Mouse (Mus musculus): ENCODE data around the gene Gm47996. TPM values are rescaled to one million over a fixed set of nuclear protein-coding genes. Genes with fewer than 3 reads are reported as not detected.

The Gm47996 gene
- polyA plus RNA-seq, 1 experiment from 2014 or later = not detected

GRCm38 (mm10) chr1:151233756-151234155 lies 23.8 kb downstream of the Gm47996 start:
- Histone ChIP-seq H3K27ac (replicated peaks; ENCODE audit: low read depth, low read length) (no peak overlapping the region), H3K36me3 (ENCODE audit: control insufficient read depth, insufficient read depth, low read length) (no peaks in the 10 kb centered on the region), H3K9me3 (ENCODE audit: control insufficient read depth, low read length) (no peaks in the 10 kb centered on the region), H3K9ac (replicated peaks; ENCODE audit: low read length) (no peak overlapping the region), H3K27me3 (ENCODE audit: control insufficient read depth, insufficient read depth, low read length) (no peaks in the 10 kb centered on the region), H3K4me2 (ENCODE audit: low read length) (no peak overlapping the region), H3K4me3 (replicated peaks; ENCODE audit: low read depth, low read length) (no peak overlapping the region), H3K4me1 (ENCODE audit: control insufficient read depth, insufficient read depth, low read length) (no peaks in the 10 kb centered on the region)
- WGBS = 86% methylated on average over 3 of the region's 3 CpGs
- DNase-seq = no peak
- ATAC-seq (ENCODE audit: low FRiP score, low TSS enrichment) = no peak

- 3% methylated on average over 2 of the region's 2 CpGs for WGBS
- Histone ChIP-seq H3K4me1 (ENCODE audit: control insufficient read depth, insufficient read depth, low read length) (no peaks in the 10 kb centered on the region), H3K27ac (replicated peaks; ENCODE audit: low read depth, low read length) (no peak overlapping the region), H3K9ac (replicated peaks; ENCODE audit: low read length) (no peak overlapping the region), H3K27me3 (ENCODE audit: control insufficient read depth, insufficient read depth, low read length) (no peaks in the 10 kb centered on the region), H3K36me3 (ENCODE audit: control insufficient read depth, insufficient read depth, low read length) (no peaks in the 10 kb centered on the region), H3K4me2 (ENCODE audit: low read length) (no peak overlapping the region), H3K4me3 (replicated peaks; ENCODE audit: low read depth, low read length) (no peak overlapping the region), H3K9me3 (ENCODE audit: control insufficient read depth, low read length) (peaks cover 4% of the 10 kb centered on the region)
- no peak for DNase-seq
- ATAC-seq (ENCODE audit: low FRiP score, low TSS enrichment) = no peak
Observed at GRCm38 (mm10) chr1:151235574-151235973, 25.6 kb downstream of the Gm47996 start.

- DNase-seq (no peak), ATAC-seq (ENCODE audit: low FRiP score, low TSS enrichment) (no peak; the same call in 1 of the 2 replicates)
- WGBS = 84% methylated on average over 13 of the region's 13 CpGs
Observed at GRCm38 (mm10) chr1:151236141-151236930, 26.4 kb downstream of the Gm47996 start.

GRCm38 (mm10) chr1:151237780-151238179 lies 27.8 kb downstream of the Gm47996 start:
- Histone ChIP-seq H3K4me2 (ENCODE audit: low read length) (no peak overlapping the region), H3K4me1 (ENCODE audit: control insufficient read depth, insufficient read depth, low read length) (no peaks in the 10 kb centered on the region), H3K27ac (replicated peaks; ENCODE audit: low read depth, low read length) (no peak overlapping the region), H3K9ac (replicated peaks; ENCODE audit: low read length) (no peak overlapping the region), H3K36me3 (ENCODE audit: control insufficient read depth, insufficient read depth, low read length) (no peaks in the 10 kb centered on the region), H3K27me3 (ENCODE audit: control insufficient read depth, insufficient read depth, low read length) (no peaks in the 10 kb centered on the region), H3K9me3 (ENCODE audit: control insufficient read depth, low read length) (peaks cover 7% of the 10 kb centered on the region), H3K4me3 (replicated peaks; ENCODE audit: low read depth, low read length) (no peak overlapping the region)
- WGBS = 96% methylated on average over 3 of the region's 3 CpGs
- DNase-seq (no peak), ATAC-seq (ENCODE audit: low FRiP score, low TSS enrichment) (no peak)

More at GRCm38 (mm10) chr1:151236141-151236930, 26.4 kb downstream of the Gm47996 start:
- H3K36me3 ChIP-seq (ENCODE audit: control insufficient read depth, insufficient read depth, low read length) = no peaks in the 10 kb centered on the region
- H3K4me2 ChIP-seq (ENCODE audit: low read length) = no peak overlapping the region
- peaks cover 7% of the 10 kb centered on the region for H3K9me3 ChIP-seq (ENCODE audit: control insufficient read depth, low read length)
- H3K4me3 ChIP-seq (replicated peaks; ENCODE audit: low read depth, low read length) = no peak overlapping the region
- no peak overlapping the region for H3K9ac ChIP-seq (replicated peaks; ENCODE audit: low read length)
- no peak overlapping the region for H3K27ac ChIP-seq (replicated peaks; ENCODE audit: low read depth, low read length)
- H3K4me1 ChIP-seq (ENCODE audit: control insufficient read depth, insufficient read depth, low read length) = no peaks in the 10 kb centered on the region
- H3K27me3 ChIP-seq (ENCODE audit: control insufficient read depth, insufficient read depth, low read length) = no peaks in the 10 kb centered on the region

GRCm38 (mm10) chr1:151243332-151243731 lies 33.4 kb downstream of the Gm47996 start:
- ATAC-seq (ENCODE audit: low FRiP score, low TSS enrichment) = no peak
- H3K9me3 ChIP-seq (ENCODE audit: control insufficient read depth, low read length) = peaks cover 7% of the 10 kb centered on the region
- H3K36me3 ChIP-seq (ENCODE audit: control insufficient read depth, insufficient read depth, low read length) = no peaks in the 10 kb centered on the region
- no peak overlapping the region for H3K4me2 ChIP-seq (ENCODE audit: low read length)
- no peak overlapping the region for H3K9ac ChIP-seq (replicated peaks; ENCODE audit: low read length)
- no peak overlapping the region for H3K27ac ChIP-seq (replicated peaks; ENCODE audit: low read depth, low read length)
- no peaks in the 10 kb centered on the region for H3K27me3 ChIP-seq (ENCODE audit: control insufficient read depth, insufficient read depth, low read length)
- H3K4me3 ChIP-seq (replicated peaks; ENCODE audit: low read depth, low read length) = no peak overlapping the region
- DNase-seq = no peak
- no peaks in the 10 kb centered on the region for H3K4me1 ChIP-seq (ENCODE audit: control insufficient read depth, insufficient read depth, low read length)
- 95% methylated on average over 4 of the region's 4 CpGs for WGBS

- Histone ChIP-seq H3K9me3 (ENCODE audit: control insufficient read depth, low read length) (peaks cover 7% of the 10 kb centered on the region), H3K4me2 (ENCODE audit: low read length) (no peak overlapping the region), H3K4me3 (replicated peaks; ENCODE audit: low read depth, low read length) (no peak overlapping the region), H3K27me3 (ENCODE audit: control insufficient read depth, insufficient read depth, low read length) (no peaks in the 10 kb centered on the region), H3K9ac (replicated peaks; ENCODE audit: low read length) (no peak overlapping the region), H3K27ac (replicated peaks; ENCODE audit: low read depth, low read length) (no peak overlapping the region), H3K36me3 (ENCODE audit: control insufficient read depth, insufficient read depth, low read length) (no peaks in the 10 kb centered on the region), H3K4me1 (ENCODE audit: control insufficient read depth, insufficient read depth, low read length) (no peaks in the 10 kb centered on the region)
- WGBS = 95% methylated on average over 5 of the region's 5 CpGs
- DNase-seq (no peak), ATAC-seq (ENCODE audit: low FRiP score, low TSS enrichment) (no peak)
Observed at GRCm38 (mm10) chr1:151244013-151244412, 34.1 kb downstream of the Gm47996 start.

- Histone ChIP-seq H3K4me1 (ENCODE audit: control insufficient read depth, insufficient read depth, low read length) (no peaks in the 10 kb centered on the region), H3K27ac (replicated peaks; ENCODE audit: low read depth, low read length) (no peak overlapping the region), H3K4me2 (ENCODE audit: low read length) (no peak overlapping the region), H3K9me3 (ENCODE audit: control insufficient read depth, low read length) (peaks cover 7% of the 10 kb centered on the region), H3K27me3 (ENCODE audit: control insufficient read depth, insufficient read depth, low read length) (no peaks in the 10 kb centered on the region), H3K36me3 (ENCODE audit: control insufficient read depth, insufficient read depth, low read length) (no peaks in the 10 kb centered on the region), H3K9ac (replicated peaks; ENCODE audit: low read length) (no peak overlapping the region), H3K4me3 (replicated peaks; ENCODE audit: low read depth, low read length) (no peak overlapping the region)
- ATAC-seq (ENCODE audit: low FRiP score, low TSS enrichment) = no peak
- 96% methylated on average over 4 of the region's 4 CpGs for WGBS
- DNase-seq = no peak
Observed at GRCm38 (mm10) chr1:151244761-151245160, 34.8 kb downstream of the Gm47996 start.

GRCm38 (mm10) chr1:151245165-151245564 lies 35.2 kb downstream of the Gm47996 start:
- ATAC-seq (ENCODE audit: low FRiP score, low TSS enrichment) = no peak
- Histone ChIP-seq H3K4me2 (ENCODE audit: low read length) (no peak overlapping the region), H3K27me3 (ENCODE audit: control insufficient read depth, insufficient read depth, low read length) (no peaks in the 10 kb centered on the region), H3K4me1 (ENCODE audit: control insufficient read depth, insufficient read depth, low read length) (no peaks in the 10 kb centered on the region), H3K9me3 (ENCODE audit: control insufficient read depth, low read length) (peaks cover 5% of the 10 kb centered on the region), H3K9ac (replicated peaks; ENCODE audit: low read length) (no peak overlapping the region), H3K27ac (replicated peaks; ENCODE audit: low read depth, low read length) (no peak overlapping the region), H3K36me3 (ENCODE audit: control insufficient read depth, insufficient read depth, low read length) (no peaks in the 10 kb centered on the region), H3K4me3 (replicated peaks; ENCODE audit: low read depth, low read length) (no peak overlapping the region)
- no peak for DNase-seq
- 80% methylated on average over 10 of the region's 10 CpGs for WGBS

GRCm38 (mm10) chr1:151245846-151246245 lies 35.9 kb downstream of the Gm47996 start:
- Histone ChIP-seq H3K4me2 (ENCODE audit: low read length) (no peak overlapping the region), H3K4me3 (replicated peaks; ENCODE audit: low read depth, low read length) (no peak overlapping the region), H3K27me3 (ENCODE audit: control insufficient read depth, insufficient read depth, low read length) (no peaks in the 10 kb centered on the region), H3K9ac (replicated peaks; ENCODE audit: low read length) (no peak overlapping the region), H3K27ac (replicated peaks; ENCODE audit: low read depth, low read length) (no peak overlapping the region), H3K4me1 (ENCODE audit: control insufficient read depth, insufficient read depth, low read length) (no peaks in the 10 kb centered on the region), H3K36me3 (ENCODE audit: control insufficient read depth, insufficient read depth, low read length) (no peaks in the 10 kb centered on the region), H3K9me3 (ENCODE audit: control insufficient read depth, low read length) (0 out of 2 replicates have a peak, but pooled peaks cover under 1% of the 10 kb centered on the region)
- 54% methylated on average over 2 of the region's 2 CpGs for WGBS
- DNase-seq = no peak
- ATAC-seq (ENCODE audit: low FRiP score, low TSS enrichment) = no peak
